Mouse (Mus musculus): Measurements from ENCODE around the gene Acad12. TPM values are rescaled to one million over a fixed set of nuclear protein-coding genes. Genes with fewer than 3 reads are reported as not detected.
"Not testable (repeated sequence)": the region's sequence is repeated elsewhere in the genome, so short reads cannot be mapped to it uniquely, and the experiment has no call there.

Acad12 gene
- polyA plus RNA-seq, 1 experiment, result 6.6 TPM

GRCm38 (mm10) chr5:121621102-121621501 lies 2.4 kb upstream of the Acad12 start:
- whole genome bisulfite sequencing, result 88% methylated on average over 5 of the region's 5 CpGs
- DNase-seq (ENCODE audit: low read depth, low spot score), result no peak

DNA sequence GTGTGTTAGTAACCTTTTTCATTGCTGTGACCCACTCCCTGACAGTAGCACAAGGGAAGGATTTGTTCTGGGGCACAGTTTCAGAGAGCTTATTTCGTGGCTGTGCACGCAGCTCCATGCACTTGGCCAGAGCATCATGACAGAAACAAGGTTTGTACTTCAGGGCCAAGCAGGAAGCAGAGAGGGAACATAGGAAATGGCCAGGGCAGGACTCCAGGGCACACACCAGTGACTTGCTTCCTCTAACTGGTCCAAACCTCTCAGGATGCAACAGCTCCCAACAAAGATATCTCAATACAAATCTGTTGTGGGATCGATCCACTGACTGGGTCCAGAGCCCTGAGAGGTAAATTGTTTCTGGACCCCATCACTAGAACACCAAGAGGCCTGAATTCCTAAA lies 3.8 kb downstream of the Acad12 start:
- 79% methylated on average over 3 of the region's 3 CpGs for WGBS
- not testable (repeated sequence) for DNase-seq (ENCODE audit: low read depth, low spot score)

GRCm38 (mm10) chr5:121612036-121612435 lies 6.7 kb downstream of the Acad12 start:
- DNase-seq (ENCODE audit: low read depth, low spot score), result no peak
- 77% methylated on average over 6 of the region's 6 CpGs for WGBS

DNA sequence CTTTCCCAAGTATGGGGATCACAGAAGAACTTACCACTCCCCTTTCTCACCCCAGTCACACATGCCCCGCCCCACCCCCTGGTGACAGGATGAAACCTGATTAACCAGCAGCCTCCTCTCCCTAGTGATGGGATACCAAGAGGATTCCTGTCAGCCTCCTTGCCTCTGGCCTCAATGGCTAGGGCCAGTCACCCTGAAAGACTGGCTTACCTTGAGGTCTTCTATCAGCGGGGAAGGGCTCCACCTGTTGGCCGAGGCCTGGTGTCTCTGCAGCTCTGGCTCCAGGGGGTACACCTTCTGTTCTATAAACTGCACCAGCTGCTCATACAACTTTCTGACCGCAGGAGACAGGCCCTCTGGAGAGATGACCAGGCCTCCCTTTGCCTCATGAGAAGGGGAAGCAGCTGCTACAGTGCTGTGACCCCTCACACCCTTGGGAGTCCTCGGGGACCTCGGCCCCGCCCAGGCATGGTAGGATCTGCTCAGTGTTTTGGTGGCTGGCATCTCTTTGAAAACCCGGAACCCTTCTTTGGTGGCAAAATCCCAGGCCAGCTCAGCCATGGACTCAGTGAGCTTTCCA lies 9.1 kb downstream of the Acad12 start:
- WGBS, result 57% methylated on average over 8 of the region's 8 CpGs
- DNase-seq (ENCODE audit: low read depth, low spot score), result not testable (repeated sequence)

GRCm38 (mm10) chr5:121606151-121606550 lies 12.6 kb downstream of the Acad12 start:
- 0% methylated on average over 2 of the region's 2 CpGs for WGBS
- no peak for DNase-seq (ENCODE audit: low read depth, low spot score)

DNA sequence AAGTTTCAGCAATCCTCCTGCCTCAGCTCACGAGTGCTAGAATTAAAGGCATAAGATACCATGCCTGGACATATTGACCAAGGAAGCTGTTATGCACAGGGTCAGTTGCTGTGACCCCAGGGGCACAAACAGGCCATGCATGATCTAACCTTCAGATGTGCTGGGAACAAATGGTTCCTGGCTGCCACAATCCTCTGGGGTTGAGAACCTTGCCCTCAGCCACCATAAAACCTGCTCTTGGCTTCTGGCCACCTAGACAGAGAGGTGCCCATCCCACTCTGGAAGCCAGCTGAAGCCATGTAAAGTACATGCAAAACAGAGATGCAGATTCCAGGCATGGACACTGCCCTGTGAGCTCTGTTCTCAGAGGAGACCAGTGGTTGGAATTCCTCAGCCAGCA lies 14.9 kb downstream of the Acad12 start:
- WGBS, result 32% methylated on average over 1 of the region's 1 CpGs
- DNase-seq (ENCODE audit: low read depth, low spot score), result not testable (repeated sequence)

DNA sequence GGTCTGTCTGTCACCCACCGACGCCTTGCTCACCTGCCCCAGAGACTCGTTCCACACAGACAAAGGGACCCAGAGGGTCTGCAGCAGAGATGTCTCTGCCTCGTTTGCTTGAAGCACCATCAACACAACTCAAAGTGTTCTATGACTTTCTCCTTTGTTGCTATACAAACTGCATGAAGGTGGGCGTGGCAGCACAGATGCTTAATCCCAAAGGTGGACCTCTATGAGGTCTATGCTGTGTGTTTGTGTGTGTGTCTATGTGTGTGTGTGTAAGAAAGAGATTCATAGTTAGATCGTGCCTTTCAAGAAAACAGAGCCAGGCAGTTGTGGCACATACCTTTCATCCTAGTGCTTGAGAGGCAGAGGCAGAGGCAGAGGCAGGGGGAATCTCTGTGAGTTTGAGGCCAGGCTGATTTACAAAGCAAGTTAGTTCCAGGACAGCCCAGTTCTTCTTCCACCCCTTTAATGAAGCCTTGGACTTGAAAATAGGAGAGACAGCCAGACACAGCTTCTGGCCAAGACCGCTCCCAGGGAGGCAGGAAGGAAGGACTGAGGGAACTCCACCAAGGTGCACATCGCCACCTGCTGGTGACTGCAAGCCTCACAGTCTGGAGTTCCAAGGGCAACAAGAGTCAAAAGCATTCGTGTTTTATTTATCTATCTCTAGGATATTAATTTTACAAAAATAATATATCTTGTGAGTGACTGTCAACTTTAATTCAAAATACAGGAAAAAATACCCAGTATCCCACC lies 17.0 kb downstream of the Acad12 start:
- 30% methylated on average over 9 of the region's 9 CpGs for whole genome bisulfite sequencing
- no peak for DNase-seq (ENCODE audit: low read depth, low spot score)

GRCm38 (mm10) chr5:121598871-121599610 lies 19.7 kb downstream of the Acad12 start:
- no peak for DNase-seq (ENCODE audit: low read depth, low spot score)
- 83% methylated on average over 13 of the region's 13 CpGs for WGBS

DNA sequence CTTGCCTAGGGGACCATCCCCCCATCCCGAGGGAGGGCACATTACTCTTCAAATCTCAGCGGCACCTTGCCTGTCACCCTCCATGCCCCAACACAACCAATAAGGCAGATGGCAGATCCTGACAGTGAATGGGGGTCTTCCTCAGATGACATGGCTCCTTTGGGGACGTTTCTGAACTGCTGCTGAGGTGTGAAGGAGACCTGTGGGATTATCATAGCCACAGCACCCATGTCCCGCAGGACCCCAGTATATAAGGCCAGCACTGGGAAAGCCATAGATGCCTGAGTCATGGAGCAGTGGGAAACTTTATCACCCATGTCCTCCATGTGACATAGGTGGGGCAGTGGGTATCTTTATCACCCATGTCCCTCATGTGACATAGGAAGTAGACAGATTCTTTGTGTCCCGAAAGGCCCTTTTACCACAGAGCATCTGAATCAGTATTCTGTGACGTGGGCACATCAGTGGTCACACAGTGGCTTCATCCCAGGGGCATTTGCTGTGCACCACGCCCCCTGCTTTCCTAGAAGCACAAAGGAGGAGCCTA lies 20.7 kb downstream of the Acad12 start:
- DNase-seq (ENCODE audit: low read depth, low spot score), result no peak
- 88% methylated on average over 7 of the region's 7 CpGs for WGBS

- no peak for DNase-seq (ENCODE audit: low read depth, low spot score)
- 72% methylated on average over 4 of the region's 4 CpGs for WGBS
Measured at GRCm38 (mm10) chr5:121597332-121597731, 21.4 kb downstream of the Acad12 start.

DNA sequence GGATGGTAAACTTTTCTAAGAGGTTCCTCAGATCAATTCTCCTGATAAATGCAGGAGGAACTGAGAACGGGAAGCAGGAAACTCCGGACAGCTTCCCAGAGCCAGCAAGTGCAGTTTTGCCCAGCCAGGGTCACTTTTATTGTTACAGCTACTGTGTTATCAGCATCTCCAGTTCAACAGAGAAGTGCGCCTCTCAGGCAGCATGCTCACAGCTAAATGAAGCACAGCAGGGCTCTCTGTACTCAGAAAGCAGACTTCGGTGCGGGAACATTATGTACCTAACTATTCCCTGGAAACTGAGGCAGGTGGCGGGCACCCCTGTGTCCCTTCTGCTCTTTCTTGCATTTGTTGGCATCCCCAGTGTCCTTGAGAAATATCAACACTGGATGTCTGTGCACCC lies 22.5 kb downstream of the Acad12 start:
- DNase-seq (ENCODE audit: low read depth, low spot score), result no peak
- 39% methylated on average over 6 of the region's 6 CpGs for WGBS

DNA sequence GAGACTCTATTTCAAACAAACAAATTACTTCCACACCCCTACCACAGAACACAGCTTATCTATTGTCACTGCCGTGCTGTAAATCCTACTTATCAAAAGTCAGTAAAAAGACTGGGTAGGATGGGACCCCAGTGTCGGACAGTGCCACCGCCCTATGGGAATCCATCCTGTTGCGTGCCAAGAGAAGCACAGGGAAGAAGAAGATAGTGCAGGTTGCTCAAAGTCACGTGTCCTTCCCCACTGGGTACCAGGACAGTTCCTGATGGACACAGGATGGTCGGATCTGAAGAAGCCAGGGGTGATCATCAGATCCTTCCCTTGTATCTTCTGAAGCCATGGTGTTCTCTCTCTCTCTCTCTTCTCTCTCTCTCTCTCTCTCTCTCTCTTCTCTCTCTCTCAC lies 23.0 kb downstream of the Acad12 start:
- WGBS, result 37% methylated on average over 6 of the region's 6 CpGs
- no peak for DNase-seq (ENCODE audit: low read depth, low spot score)

DNA sequence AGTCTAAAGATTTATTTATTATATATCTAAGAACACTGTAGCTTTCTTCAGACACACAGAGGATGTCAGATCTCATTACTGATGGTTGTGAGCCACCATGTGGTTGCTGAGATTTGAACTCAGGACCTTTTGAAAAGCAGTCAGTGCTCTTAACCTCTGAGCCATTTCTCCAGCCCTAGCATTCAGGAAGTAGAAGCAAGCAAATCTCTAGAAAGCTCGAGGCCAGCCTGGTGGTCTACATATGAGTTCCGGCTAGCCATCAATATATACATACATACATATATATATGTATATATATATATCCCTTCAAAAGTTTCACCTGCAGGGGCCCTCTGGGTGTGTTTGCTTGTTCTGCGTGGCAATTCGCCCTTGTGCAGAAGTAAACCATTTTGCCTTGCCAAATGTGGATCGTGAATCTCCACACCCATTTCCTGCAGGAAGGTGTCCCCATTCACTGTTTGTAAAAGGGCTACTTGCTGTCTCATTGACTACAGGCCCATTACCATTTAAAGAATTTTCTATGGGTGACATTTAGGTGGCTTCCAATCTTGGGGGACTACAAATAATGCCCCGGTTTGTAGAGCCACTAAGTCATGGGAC lies 23.9 kb downstream of the Acad12 start:
- 33% methylated on average over 6 of the region's 6 CpGs for whole genome bisulfite sequencing
- no peak for DNase-seq (ENCODE audit: low read depth, low spot score)

DNA sequence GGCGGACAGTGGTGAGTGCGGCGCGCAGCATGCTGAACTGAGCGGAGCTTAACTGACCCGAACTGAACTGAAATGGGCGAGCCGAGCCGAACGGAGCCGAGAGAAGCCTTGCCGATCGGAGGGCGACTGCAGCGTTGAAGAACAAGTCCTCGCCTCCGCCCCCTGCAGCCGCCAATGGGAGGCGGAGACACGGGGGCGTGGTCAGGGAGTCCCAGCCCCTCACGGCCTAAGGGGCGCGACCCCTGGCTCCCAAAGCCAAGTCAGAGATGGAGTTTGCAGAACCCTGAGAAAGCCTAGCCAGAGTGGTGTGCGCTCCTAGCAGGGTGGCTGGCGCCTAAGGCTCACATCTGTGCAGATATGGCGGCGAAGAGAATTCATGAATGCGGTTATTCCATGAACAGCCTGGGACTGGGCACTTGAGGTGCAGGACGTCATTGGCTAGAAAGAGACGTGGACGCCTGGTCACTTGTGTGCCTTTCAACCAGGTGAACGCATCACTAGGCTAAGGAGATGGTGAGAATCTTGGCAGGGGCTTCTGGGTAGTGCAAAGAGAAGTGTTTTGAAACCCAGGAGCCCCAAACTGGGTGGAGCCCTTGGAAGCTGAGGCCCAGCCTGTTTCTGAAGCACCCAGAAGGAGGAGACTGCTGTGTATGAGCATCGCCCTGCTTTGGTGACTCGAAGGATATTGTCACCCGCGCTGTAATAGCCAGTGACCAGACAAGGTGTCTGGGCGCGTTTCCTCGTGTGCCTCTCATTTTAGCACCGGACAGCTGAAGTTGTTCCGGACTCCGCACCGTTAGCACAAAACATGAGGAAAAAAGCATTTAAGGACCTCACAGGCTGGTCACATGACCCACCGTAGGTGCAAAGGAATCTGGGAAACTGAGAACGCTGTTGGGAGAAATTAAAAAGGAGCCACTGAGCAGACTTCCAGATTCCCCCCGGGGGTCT lies 25.0 kb downstream of the Acad12 start, which contains the start of gene Aldh2:
Gene Aldh2 (minus strand): TSS at position 374 of the 951 bp plus-strand sequence.
- 1% methylated on average over 47 of the region's 47 CpGs for WGBS
- no peak for DNase-seq (ENCODE audit: low read depth, low spot score)

- DNase-seq (ENCODE audit: low read depth, low spot score), result no peak
- WGBS, result 2% methylated on average over 33 of the region's 33 CpGs
Measured at GRCm38 (mm10) chr5:121592816-121593407, 25.8 kb downstream of the Acad12 start.

DNA sequence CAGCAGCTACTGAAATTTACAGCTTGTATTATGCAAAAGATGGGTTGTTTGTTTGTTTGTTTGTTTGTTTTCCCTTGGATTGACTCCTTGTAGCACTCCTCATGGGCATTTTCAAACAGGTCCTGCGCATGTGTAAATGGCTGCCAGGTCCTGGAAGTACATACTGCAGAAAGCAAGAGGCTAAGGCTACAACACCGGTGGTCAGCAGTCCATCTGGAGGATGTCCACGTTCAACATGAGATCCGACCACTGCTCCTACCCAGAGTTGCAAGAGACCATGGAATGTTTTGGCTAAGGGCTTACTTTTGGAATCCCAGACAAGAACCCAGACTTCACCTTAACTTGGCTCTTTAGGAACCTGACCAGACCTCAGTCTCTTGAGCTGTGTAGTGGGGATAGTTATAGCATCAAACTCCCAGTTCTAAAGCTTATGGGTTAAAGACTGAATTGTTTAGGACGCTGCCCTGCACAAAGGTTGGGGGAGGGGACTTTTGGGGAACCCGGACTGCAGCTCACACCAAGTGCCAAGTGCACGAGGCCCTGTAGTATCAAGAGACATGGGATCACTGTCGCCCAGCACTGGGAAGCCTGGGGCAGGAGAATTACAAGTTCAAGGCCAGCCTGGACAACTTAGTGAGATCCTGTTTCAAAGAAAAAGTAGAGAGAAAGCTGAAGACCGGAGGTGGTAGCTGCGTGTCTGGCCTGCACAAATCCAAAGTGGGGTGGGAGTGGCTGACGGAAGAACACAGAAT lies 26.5 kb downstream of the Acad12 start:
- WGBS, result 38% methylated on average over 11 of the region's 11 CpGs
- no peak for DNase-seq (ENCODE audit: low read depth, low spot score)

DNA sequence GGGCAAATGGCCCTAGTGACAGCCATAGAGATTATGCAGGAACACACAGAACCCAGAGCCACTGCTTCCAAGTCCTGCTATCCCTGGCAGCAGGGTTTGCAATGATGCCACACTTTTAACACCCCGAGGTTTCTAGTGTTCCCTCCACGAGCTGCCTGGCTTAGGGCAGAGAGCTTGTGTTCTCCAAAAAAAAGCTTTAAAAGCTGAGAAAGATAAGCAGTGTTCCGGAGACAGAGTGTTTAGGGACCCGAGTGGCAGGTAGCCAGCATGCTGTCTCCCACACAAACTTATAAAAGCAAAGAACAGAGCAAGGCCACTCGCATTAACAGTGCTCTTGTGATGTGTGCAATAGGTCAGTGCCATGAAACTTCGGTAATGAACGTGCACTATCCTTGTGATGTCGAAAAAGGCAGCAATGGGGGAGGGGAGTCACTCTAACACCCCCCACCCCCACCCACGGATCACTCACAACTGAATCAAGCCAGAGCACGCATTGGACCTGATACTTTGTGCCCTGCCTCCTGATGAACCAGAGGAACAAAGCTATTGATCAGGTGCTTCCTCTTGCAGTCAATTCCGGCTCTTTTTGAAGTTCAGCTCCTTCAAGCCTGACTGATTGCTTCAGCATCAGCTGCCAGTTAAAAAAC lies 27.2 kb downstream of the Acad12 start:
- WGBS, result 36% methylated on average over 11 of the region's 11 CpGs
- no peak for DNase-seq (ENCODE audit: low read depth, low spot score)

Measured in large intestine, adult 2 months (tissue).